Mouse (Mus musculus): Measurements from ENCODE around the gene Tpra1. TPM values are rescaled to one million over a fixed set of nuclear protein-coding genes. Genes with fewer than 3 reads are reported as not detected.
A peak's percentile ranks its signal among the peaks of the same experiment; 100 is the strongest.

The Tpra1 gene
- polyA plus RNA-seq, 1 experiment from 2014 or later: 80.1 TPM

DNA sequence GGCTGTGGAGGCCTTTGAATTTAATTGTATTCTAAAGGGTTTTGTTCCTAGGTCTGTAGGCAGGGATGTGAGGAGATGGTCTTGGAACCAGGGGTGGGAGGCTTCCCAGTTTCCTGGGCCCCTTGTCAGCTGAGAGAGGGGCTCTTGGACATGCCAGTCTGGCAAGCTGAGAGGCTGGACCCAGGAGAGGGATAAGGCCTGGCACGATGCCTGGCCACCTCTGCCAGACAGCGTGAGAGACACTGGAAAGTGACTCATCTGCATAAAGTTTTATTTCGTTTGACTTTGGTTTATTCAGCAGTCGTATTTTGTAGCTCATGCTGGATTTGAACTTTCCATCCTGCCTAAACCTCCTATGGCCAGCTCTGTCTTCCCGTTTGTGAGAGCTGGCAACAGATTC lies 26.5 kb downstream of the Tpra1 start:
- Histone ChIP-seq H3K9me3 (ENCODE audit: control insufficient read depth, low read length) (no peaks in the 10 kb centered on the region), H3K27me3 (ENCODE audit: control insufficient read depth, insufficient read depth, low read depth, low read length) (no peaks in the 10 kb centered on the region), H3K27ac (ENCODE audit: low read length) (no peak overlapping the region), H3K4me1 (replicated peaks; ENCODE audit: control insufficient read depth, insufficient read depth, low read length) (peaks cover 34% of the 10 kb centered on the region), H3K4me3 (ENCODE audit: low read length) (no peak overlapping the region), H3K9ac (ENCODE audit: low read length) (no peak overlapping the region), H3K36me3 (ENCODE audit: control insufficient read depth, insufficient read depth, low read length) (no peaks in the 10 kb centered on the region), H3K4me2 (ENCODE audit: low read depth, low read length) (no peak overlapping the region)
- 53% methylated on average over 5 of the region's 5 CpGs for WGBS
- no peak for ATAC-seq (ENCODE audit: low read depth)

DNA sequence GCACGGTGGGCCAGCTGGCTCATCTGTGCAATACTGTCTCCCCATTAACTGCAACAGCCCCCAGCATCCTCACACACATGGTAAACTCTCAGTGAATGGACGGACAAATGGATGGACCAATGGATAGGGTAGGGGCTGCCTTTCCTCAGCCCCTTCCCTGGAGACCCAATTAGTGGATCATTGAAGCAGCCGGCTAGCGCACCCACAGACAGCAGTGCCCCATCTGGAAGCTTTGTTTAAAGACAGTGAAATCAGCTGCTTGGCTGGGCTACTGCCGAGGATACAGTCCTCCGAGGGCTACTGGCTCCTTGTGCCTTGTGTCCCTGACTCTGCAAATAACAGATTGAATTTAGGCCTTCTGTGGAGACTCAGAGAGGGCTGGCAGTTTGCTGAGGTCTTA lies 27.4 kb downstream of the Tpra1 start:
- H3K4me1 ChIP-seq (replicated peaks; ENCODE audit: control insufficient read depth, insufficient read depth, low read length): peaks cover 36% of the 10 kb centered on the region
- no peak overlapping the region for H3K4me3 ChIP-seq (ENCODE audit: low read length)
- WGBS: 67% methylated on average over 6 of the region's 6 CpGs
- no peak overlapping the region for H3K27ac ChIP-seq (ENCODE audit: low read length)
- no peaks in the 10 kb centered on the region for H3K9me3 ChIP-seq (ENCODE audit: control insufficient read depth, low read length)
- no peak overlapping the region for H3K4me2 ChIP-seq (ENCODE audit: low read depth, low read length)
- no peak overlapping the region for H3K9ac ChIP-seq (ENCODE audit: low read length)
- no peak for ATAC-seq (ENCODE audit: low read depth)
- no peaks in the 10 kb centered on the region for H3K27me3 ChIP-seq (ENCODE audit: control insufficient read depth, insufficient read depth, low read depth, low read length)
- H3K36me3 ChIP-seq (ENCODE audit: control insufficient read depth, insufficient read depth, low read length): no peaks in the 10 kb centered on the region

DNA sequence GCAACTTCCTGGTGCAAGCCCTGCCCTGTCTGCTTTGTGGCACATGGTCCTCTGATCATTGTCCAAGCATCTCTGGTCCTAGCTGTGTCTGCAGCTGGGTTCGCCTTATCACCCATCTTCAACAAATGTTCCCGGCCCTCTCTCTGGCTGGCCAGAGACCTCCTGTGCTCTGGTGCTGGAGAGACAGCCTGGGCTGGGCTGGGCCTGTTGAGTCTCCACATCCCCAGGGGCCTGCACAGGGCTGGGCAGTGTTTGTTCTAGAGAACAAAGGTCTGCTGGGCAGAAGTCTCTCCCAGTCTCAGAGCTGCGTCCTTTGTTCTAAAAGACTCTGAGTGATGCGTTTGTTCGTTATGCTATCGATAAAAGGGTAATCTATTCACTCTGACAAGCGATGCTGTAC lies 28.0 kb downstream of the Tpra1 start:
- WGBS: 62% methylated on average over 7 of the region's 7 CpGs
- H3K4me1 ChIP-seq (replicated peaks; ENCODE audit: control insufficient read depth, insufficient read depth, low read length): peaks cover 36% of the 10 kb centered on the region

DNA sequence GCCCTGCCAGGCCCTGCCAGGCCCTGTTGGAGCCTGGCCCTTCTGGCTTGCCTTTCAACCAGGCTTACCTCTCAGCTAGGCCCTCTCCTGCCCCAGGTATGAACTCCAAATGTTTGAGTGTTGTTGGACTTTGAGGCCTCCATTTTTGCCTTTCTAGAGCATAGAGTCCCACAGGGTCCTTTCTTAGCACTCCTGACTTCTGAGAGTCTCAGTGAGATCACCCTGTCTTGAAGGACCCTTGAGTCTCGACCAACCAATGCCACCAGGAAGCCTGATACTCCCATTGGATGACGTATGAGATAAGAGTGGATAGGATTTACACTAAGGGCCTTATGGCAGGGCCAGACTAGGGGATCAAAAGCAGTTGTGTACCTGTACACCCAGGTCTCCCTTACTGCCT lies 29.4 kb downstream of the Tpra1 start:
- H3K9me3 ChIP-seq (ENCODE audit: control insufficient read depth, low read length): no peaks in the 10 kb centered on the region
- peak; percentile 57 for ATAC-seq (ENCODE audit: low read depth)
- no peak overlapping the region for H3K4me3 ChIP-seq (ENCODE audit: low read length)
- H3K27me3 ChIP-seq (ENCODE audit: control insufficient read depth, insufficient read depth, low read depth, low read length): no peaks in the 10 kb centered on the region
- H3K4me1 ChIP-seq (replicated peaks; ENCODE audit: control insufficient read depth, insufficient read depth, low read length): peaks cover 28% of the 10 kb centered on the region
- H3K27ac ChIP-seq (ENCODE audit: low read length): peak overlapping the region; percentile 50
- WGBS: 49% methylated on average over 2 of the region's 2 CpGs
- H3K9ac ChIP-seq (ENCODE audit: low read length): no peak overlapping the region
- no peaks in the 10 kb centered on the region for H3K36me3 ChIP-seq (ENCODE audit: control insufficient read depth, insufficient read depth, low read length)
- H3K4me2 ChIP-seq (ENCODE audit: low read depth, low read length): no peak overlapping the region

More for the DNA sequence above, 28.0 kb downstream of the Tpra1 start:
- Histone ChIP-seq H3K27ac (ENCODE audit: low read length) (no peak overlapping the region), H3K9ac (ENCODE audit: low read length) (no peak overlapping the region), H3K27me3 (ENCODE audit: control insufficient read depth, insufficient read depth, low read depth, low read length) (no peaks in the 10 kb centered on the region), H3K4me2 (ENCODE audit: low read depth, low read length) (no peak overlapping the region), H3K9me3 (ENCODE audit: control insufficient read depth, low read length) (no peaks in the 10 kb centered on the region), H3K4me3 (ENCODE audit: low read length) (no peak overlapping the region), H3K36me3 (ENCODE audit: control insufficient read depth, insufficient read depth, low read length) (no peaks in the 10 kb centered on the region)
- ATAC-seq (ENCODE audit: low read depth): no peak

DNA sequence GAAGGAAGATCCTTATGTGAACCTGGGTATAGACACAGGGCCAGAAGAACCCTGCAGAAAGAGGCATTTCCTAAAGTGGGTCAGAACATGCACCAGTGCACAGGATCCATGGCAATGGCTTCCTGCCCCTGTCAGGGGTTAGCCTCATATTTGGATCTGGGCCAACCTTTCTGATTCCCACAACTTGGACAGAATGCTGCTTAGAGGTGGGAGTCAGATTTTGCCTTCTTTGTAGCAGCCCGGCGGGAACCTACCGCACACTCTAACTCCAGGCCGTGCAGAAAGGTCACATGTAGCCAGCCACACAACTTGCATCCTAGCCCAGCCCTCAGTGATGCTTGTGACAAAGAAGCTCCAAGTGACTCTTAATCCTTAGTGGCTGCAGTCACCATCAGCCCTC lies 32.1 kb downstream of the Tpra1 start:
- Histone ChIP-seq H3K9ac (ENCODE audit: low read length) (no peak overlapping the region), H3K4me3 (ENCODE audit: low read length) (no peak overlapping the region), H3K27me3 (ENCODE audit: control insufficient read depth, insufficient read depth, low read depth, low read length) (no peaks in the 10 kb centered on the region), H3K9me3 (ENCODE audit: control insufficient read depth, low read length) (no peaks in the 10 kb centered on the region), H3K36me3 (ENCODE audit: control insufficient read depth, insufficient read depth, low read length) (no peaks in the 10 kb centered on the region), H3K4me2 (ENCODE audit: low read depth, low read length) (no peak overlapping the region), H3K27ac (ENCODE audit: low read length) (no peak overlapping the region), H3K4me1 (replicated peaks; ENCODE audit: control insufficient read depth, insufficient read depth, low read length) (peaks cover 26% of the 10 kb centered on the region)
- no peak for ATAC-seq (ENCODE audit: low read depth)
- 55% methylated on average over 4 of the region's 4 CpGs for WGBS

DNA sequence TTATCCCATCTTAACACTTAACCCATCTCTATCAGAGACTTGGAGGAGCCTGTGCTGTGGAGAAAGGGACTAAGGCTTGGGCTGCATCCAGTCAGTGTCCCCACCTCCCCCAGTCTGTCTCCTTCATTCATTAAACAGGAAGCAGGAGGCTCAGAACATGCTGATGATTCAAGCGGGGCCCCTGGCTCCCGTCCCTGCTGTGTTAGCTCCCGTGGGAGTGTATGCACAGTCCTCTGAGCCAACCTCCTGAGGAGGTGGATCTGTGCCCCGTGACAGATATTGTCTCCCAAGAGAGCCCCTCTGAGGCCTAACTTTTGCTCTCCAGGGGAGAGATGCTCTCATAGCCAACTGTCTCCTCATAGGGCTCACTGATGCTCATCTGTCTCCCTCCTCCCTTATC lies 32.8 kb downstream of the Tpra1 start:
- no peaks in the 10 kb centered on the region for H3K9me3 ChIP-seq (ENCODE audit: control insufficient read depth, low read length)
- no peaks in the 10 kb centered on the region for H3K36me3 ChIP-seq (ENCODE audit: control insufficient read depth, insufficient read depth, low read length)
- H3K27ac ChIP-seq (ENCODE audit: low read length): no peak overlapping the region
- WGBS: 13% methylated on average over 4 of the region's 4 CpGs
- peaks cover 29% of the 10 kb centered on the region for H3K4me1 ChIP-seq (replicated peaks; ENCODE audit: control insufficient read depth, insufficient read depth, low read length)
- no peak overlapping the region for H3K4me3 ChIP-seq (ENCODE audit: low read length)
- H3K27me3 ChIP-seq (ENCODE audit: control insufficient read depth, insufficient read depth, low read depth, low read length): no peaks in the 10 kb centered on the region
- H3K9ac ChIP-seq (ENCODE audit: low read length): no peak overlapping the region
- H3K4me2 ChIP-seq (ENCODE audit: low read depth, low read length): no peak overlapping the region
- 0 out of 2 replicates have a peak, but pooled peaks have one; percentile 18 for ATAC-seq (ENCODE audit: low read depth)

DNA sequence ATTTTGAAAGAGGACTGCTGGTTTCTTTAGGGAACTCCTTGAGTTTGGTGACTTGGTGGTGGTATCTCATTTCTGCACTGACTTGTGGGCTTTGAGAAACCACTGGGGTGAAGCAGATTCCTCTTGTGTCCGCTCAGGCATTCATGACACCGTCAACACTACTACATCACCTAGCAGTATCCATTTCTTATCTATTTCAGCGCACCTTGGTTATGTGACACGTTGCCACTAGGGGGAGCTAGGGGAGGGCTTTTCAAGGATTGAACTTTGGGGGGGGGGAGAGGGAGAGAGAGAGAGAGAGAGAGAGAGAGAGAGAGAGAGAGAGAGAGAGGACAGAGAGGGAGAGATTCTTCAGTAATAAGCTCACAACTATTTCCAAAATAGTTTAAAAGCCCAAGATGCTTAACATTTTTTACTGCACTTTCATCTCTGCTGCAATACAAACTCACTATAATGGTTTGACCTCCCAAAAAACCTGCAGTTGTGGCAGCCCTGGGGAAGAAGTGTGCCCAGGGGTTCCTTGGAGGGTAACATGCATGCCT lies 33.8 kb downstream of the Tpra1 start:
- Histone ChIP-seq H3K4me2 (ENCODE audit: low read depth, low read length) (no peak overlapping the region), H3K4me1 (replicated peaks; ENCODE audit: control insufficient read depth, insufficient read depth, low read length) (peaks cover 33% of the 10 kb centered on the region), H3K27me3 (ENCODE audit: control insufficient read depth, insufficient read depth, low read depth, low read length) (no peaks in the 10 kb centered on the region), H3K36me3 (ENCODE audit: control insufficient read depth, insufficient read depth, low read length) (no peaks in the 10 kb centered on the region), H3K9me3 (ENCODE audit: control insufficient read depth, low read length) (no peaks in the 10 kb centered on the region), H3K4me3 (ENCODE audit: low read length) (no peak overlapping the region), H3K9ac (ENCODE audit: low read length) (no peak overlapping the region), H3K27ac (ENCODE audit: low read length) (no peak overlapping the region)
- 6% methylated on average over 4 of the region's 4 CpGs for WGBS
- no peak for ATAC-seq (ENCODE audit: low read depth)

DNA sequence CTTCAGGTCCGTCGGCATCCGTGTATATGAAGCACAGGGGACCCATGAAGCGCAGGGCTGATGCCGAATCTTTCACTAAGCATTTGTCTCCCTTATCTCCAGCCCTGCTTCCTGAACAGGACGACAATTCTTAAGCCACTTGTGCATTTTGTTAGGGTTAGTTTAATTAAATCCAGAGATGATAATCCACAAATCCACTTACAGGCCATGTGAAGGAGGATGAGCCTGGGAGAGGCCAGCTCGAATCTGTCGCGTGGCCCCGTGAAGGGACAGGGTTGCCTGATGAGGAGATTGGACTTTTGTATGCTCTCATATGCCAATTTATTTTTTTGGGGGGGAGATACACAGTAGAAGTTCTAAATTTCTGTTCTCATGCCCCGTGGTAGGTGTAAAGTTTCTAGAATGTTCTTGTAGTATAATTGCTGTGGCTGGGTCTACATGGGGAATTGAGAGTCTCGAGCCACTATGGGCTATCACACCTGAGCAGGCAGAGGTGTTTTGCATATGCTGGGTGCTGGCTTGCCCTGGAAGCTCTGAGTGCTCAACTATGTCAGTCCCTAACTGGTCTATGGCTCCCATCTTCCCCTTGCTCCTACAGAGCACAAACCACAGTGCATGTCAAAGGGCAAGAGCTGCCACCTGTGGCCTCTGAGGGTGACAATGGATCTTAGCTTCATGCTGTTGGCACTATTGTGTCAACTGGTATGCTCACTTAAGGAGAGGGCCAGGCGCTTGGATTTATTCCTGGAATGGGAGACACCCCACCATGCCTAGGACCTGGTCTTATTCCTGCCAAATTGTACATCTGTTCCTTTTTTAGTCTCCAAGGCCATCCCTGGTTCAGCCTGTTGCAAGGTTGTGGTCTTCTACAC lies 34.5 kb downstream of the Tpra1 start:
- 60% methylated on average over 13 of the region's 13 CpGs for WGBS
- Histone ChIP-seq H3K4me1 (replicated peaks; ENCODE audit: control insufficient read depth, insufficient read depth, low read length) (peaks cover 28% of the 10 kb centered on the region), H3K9me3 (ENCODE audit: control insufficient read depth, low read length) (no peaks in the 10 kb centered on the region), H3K4me2 (ENCODE audit: low read depth, low read length) (no peak overlapping the region), H3K27me3 (ENCODE audit: control insufficient read depth, insufficient read depth, low read depth, low read length) (no peaks in the 10 kb centered on the region), H3K4me3 (ENCODE audit: low read length) (no peak overlapping the region), H3K36me3 (ENCODE audit: control insufficient read depth, insufficient read depth, low read length) (no peaks in the 10 kb centered on the region), H3K27ac (ENCODE audit: low read length) (no peak overlapping the region), H3K9ac (ENCODE audit: low read length) (no peak overlapping the region)
- no peak for ATAC-seq (ENCODE audit: low read depth)

DNA sequence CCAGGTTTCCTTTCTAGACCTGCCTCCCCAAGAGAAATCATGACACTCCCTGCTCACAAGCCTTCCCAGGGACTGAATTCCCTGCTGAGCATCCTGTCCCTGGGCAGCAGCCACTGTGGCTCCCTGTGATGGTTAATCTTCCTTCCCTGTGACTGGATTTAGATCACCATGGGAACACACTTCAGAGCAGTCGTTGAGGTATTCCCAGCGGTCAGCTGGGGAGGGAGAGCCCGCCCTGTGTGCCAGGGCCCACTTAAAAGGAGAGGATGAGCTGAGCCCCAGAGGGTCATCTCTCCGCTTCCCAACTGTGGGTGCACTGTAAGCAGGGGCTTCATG lies 35.1 kb downstream of the Tpra1 start:
- Histone ChIP-seq H3K27ac (ENCODE audit: low read length) (no peak overlapping the region), H3K9me3 (ENCODE audit: control insufficient read depth, low read length) (no peaks in the 10 kb centered on the region), H3K36me3 (ENCODE audit: control insufficient read depth, insufficient read depth, low read length) (no peaks in the 10 kb centered on the region), H3K4me1 (replicated peaks; ENCODE audit: control insufficient read depth, insufficient read depth, low read length) (peaks cover 28% of the 10 kb centered on the region), H3K9ac (ENCODE audit: low read length) (no peak overlapping the region), H3K4me3 (ENCODE audit: low read length) (no peak overlapping the region), H3K27me3 (ENCODE audit: control insufficient read depth, insufficient read depth, low read depth, low read length) (no peaks in the 10 kb centered on the region), H3K4me2 (ENCODE audit: low read depth, low read length) (no peak overlapping the region)
- no peak for ATAC-seq (ENCODE audit: low read depth)
- 62% methylated on average over 4 of the region's 4 CpGs for WGBS
